Mouse (Mus musculus): ENCODE data around the gene Mfap1b. TPM values are rescaled to one million over a fixed set of nuclear protein-coding genes. Genes with fewer than 3 reads are reported as not detected.
"Not testable (repeated sequence)": the region's sequence is repeated elsewhere in the genome, so short reads cannot be mapped to it uniquely, and the experiment has no call there.

Gene Mfap1b
- polyA plus RNA-seq (2015; fragmentation: Nextera tagmentation; extraction: Ambion mirVana): 53.7 and 54.3 TPM in 2 replicates

DNA sequence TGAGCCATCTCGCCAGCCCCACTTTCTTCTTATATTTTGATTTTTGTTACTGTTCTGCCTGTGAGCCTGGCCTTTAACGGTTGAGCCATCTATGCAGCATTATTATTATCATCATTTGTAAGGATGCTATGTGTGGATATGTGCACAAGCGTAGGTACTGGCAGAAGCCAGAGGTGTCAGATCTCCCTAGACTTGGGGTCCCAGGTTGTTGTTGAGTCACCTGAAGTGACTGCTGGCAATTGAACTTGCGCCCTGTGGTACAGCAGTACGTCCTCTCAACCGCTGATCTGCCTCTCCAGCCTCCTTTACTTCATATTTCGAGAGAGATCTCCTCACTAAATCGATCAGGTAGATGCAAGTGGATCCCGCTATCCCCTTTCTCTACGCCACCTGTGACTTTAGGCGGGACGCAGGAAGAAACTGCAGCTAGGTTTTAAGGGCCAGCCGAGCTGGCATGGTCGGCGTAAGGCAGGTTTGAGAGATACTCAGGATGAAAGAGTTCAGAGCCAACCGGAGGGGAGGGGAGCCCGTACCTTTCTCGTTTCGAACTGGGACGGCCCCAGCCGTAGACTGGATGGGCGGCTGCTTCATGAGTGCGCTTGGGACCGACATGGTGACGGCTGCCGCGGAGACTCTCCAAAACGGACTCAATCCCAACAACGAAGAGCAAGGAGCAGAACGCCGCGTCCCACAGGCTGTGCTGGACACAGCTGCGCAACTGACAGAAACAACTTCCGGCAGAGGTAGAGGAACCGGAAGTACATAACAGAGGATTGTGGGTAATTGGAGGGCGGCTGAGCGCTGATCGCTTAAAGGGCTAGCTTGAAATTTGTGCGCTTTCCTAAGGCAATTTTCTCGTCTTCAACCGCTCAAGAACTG, at the start of gene Mfap1b:
Gene Mfap1b (minus strand): TSS at position 767 of the 879 bp plus-strand sequence.
- Histone ChIP-seq H3K4me2 (peak within 1 kb of the TSS; percentile 70), H3K9ac (peak within 1 kb of the TSS; percentile 60), H3K27ac (peak within 1 kb of the TSS; percentile 75; the same call in 1 of the 2 replicates), H3K4me3 (replicated peaks) (peak within 1 kb of the TSS; percentile 70)
- H3K36me3 ChIP-seq; H3K4me1 ChIP-seq; H3K27me3 ChIP-seq; H3K9me3 ChIP-seq (replicated peaks): not testable (repeated sequence)
- 7% methylated on average over 39 of the region's 41 CpGs for WGBS
- ATAC-seq (replicated peaks; ENCODE audit: low FRiP score): peak; percentile 91

DNA sequence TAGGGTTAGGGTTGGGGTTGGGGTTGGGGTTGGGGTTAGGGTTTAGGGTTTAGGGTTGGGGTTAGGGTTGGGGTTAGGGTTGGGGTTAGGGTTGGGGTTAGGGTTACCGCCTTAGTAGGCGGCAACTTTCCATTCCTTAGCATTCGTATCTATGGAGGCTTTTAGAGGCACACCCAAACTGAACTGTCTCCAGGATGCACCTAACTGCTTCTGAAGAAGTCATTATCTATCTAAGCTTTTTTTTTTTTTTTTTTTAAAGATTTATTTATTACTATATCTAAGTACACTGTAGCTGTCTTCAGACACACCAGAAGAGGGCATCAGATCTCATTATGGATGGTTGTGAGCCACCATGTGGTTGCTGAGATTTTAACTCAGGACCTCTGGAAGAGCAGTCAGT, 49.0 kb upstream of the Mfap1b start:
- not testable (repeated sequence) for H3K27me3 ChIP-seq; H3K9ac ChIP-seq; ATAC-seq (replicated peaks; ENCODE audit: low FRiP score); H3K4me1 ChIP-seq; H3K4me3 ChIP-seq (replicated peaks); H3K4me2 ChIP-seq; H3K9me3 ChIP-seq (replicated peaks); H3K27ac ChIP-seq
- WGBS: 96% methylated on average over 3 of the region's 3 CpGs
- H3K36me3 ChIP-seq: peaks cover 62% of the 10 kb centered on the region

DNA sequence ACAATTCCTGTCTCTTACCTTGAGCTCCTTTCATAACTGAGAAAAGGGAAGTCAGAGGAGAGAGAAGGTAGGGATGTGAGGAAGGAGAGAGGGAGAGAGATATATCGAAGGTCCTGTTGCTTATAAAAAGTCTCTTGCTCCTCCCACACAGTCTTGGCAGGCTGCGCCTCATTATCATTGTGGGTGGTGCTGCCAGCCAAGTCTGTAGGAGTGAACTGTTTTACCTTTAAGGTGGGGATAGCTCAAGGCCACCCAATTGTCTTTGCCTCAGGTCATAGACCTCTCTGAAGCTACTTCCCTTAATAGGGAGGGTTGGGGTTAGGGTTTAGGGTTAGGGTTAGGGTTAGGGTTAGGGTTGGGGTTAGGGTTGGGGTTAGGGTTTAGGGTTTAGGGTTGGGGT, 48.1 kb upstream of the Mfap1b start:
- H3K27me3 ChIP-seq: no peaks in the 10 kb centered on the region
- peaks cover 67% of the 10 kb centered on the region for H3K36me3 ChIP-seq
- no peaks in the 10 kb centered on the region for H3K4me1 ChIP-seq
- no peak overlapping the region for H3K4me2 ChIP-seq
- H3K9me3 ChIP-seq (replicated peaks): no peaks in the 10 kb centered on the region
- ATAC-seq (replicated peaks; ENCODE audit: low FRiP score): no peak
- H3K9ac ChIP-seq: no peak overlapping the region
- 88% methylated on average over 2 of the region's 2 CpGs for WGBS
- H3K4me3 ChIP-seq (replicated peaks): no peak overlapping the region
- no peak overlapping the region for H3K27ac ChIP-seq

DNA sequence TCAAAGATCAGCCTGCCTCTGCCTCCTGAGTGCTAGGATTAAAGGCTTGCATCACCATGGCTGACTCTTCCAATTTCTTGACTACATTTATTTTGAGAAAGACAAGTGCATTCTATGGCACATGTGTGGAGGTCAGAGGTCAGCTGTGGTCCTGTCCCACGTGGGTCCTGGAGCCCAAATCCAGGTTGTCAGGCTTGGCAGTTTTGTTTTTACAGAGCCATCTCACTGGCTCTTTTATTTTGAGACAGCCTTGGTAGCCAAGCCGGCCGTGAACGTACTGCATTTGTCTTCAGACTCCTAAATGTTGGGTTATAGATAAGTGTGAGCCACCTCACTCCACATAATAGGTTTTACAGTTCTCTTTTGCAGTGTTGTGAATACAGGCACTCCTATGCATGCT, 44.8 kb upstream of the Mfap1b start:
- not testable (repeated sequence) for H3K9me3 ChIP-seq (replicated peaks); H3K27ac ChIP-seq; ATAC-seq (replicated peaks; ENCODE audit: low FRiP score); H3K4me3 ChIP-seq (replicated peaks); H3K4me1 ChIP-seq; H3K9ac ChIP-seq; H3K27me3 ChIP-seq; H3K4me2 ChIP-seq
- peaks cover 64% of the 10 kb centered on the region for H3K36me3 ChIP-seq
- 88% methylated on average over 4 of the region's 4 CpGs for WGBS

GRCm38 (mm10) chr2:121518106-121518505, 44.2 kb upstream of the Mfap1b start:
- no peaks in the 10 kb centered on the region for H3K9me3 ChIP-seq (replicated peaks)
- no peaks in the 10 kb centered on the region for H3K27me3 ChIP-seq
- H3K36me3 ChIP-seq: peaks cover 64% of the 10 kb centered on the region
- no peak for ATAC-seq (replicated peaks; ENCODE audit: low FRiP score)
- H3K4me2 ChIP-seq: no peak overlapping the region
- H3K9ac ChIP-seq: no peak overlapping the region
- H3K4me3 ChIP-seq (replicated peaks): no peak overlapping the region
- no peaks in the 10 kb centered on the region for H3K4me1 ChIP-seq
- no peak overlapping the region for H3K27ac ChIP-seq
- 95% methylated on average over 5 of the region's 5 CpGs for WGBS

DNA sequence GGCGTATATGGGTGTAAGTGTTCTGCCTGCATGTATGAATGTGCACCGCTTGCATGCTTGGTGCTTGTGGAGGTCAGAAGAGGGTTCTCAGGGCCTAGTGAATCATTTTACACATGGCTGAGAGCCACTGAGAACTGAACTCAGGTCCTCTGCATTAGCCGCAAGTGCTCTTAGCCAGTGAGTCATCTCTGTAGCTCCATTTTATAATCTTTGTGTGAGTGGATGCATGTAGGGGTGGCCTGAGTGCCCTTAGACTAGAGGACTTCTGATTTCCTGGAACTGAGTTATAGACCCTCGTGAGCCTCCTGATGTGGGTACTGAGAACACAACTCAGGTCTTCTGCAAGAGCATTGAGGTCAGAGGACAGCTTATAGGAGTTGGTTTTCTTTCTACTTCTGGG, 40.3 kb upstream of the Mfap1b start:
- no peak for ATAC-seq (replicated peaks; ENCODE audit: low FRiP score)
- Histone ChIP-seq H3K4me3 (replicated peaks) (no peak overlapping the region), H3K4me1 (peaks cover 6% of the 10 kb centered on the region), H3K9ac (no peak overlapping the region), H3K27me3 (no peaks in the 10 kb centered on the region), H3K4me2 (no peak overlapping the region), H3K36me3 (peaks cover 68% of the 10 kb centered on the region), H3K9me3 (replicated peaks) (no peaks in the 10 kb centered on the region), H3K27ac (no peak overlapping the region)
- 94% methylated on average over 4 of the region's 4 CpGs for WGBS

DNA sequence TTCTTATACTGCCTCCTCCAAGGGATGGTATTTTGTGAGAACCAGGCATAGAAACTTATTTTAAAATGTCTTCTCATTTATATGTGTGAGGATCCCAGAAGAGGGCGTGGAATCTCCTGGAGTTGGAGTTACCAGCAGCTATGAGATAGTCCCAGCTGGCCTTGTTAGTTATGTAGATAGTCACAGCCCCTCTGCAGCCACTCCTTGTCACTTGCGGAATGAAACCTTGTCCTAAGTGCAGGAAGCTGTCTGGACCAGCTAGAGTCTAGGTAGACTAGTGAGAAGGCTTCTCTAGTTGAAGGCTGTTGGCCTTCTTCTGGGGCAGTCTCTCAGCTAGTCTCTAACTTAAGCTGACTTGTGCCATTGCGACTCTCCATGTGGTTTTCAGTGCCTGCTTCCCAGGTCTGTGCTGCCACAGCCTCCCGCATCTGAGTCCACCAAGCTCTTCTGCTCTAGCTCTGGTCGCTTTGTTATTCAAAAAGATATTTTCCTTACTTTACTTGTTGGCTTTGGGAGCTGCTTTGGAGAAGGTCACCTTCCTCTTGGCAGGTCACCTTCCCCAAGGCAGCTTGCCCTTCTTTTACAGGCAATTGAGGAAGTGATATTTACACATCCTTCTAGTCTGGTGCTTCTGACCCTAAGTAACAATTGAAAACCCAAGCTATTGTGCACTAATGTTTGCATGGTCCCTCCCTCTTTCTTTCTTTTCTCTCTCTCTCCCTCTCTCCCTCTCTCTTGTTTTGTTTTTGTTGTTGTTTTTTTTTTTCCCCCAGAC, 39.3 kb upstream of the Mfap1b start:
- H3K9me3 ChIP-seq (replicated peaks); H3K27me3 ChIP-seq; ATAC-seq (replicated peaks; ENCODE audit: low FRiP score); H3K9ac ChIP-seq; H3K27ac ChIP-seq; H3K4me2 ChIP-seq; H3K4me3 ChIP-seq (replicated peaks): not testable (repeated sequence)
- Histone ChIP-seq H3K4me1 (peaks cover 15% of the 10 kb centered on the region), H3K36me3 (peaks cover 58% of the 10 kb centered on the region)
- WGBS: 93% methylated on average over 5 of the region's 5 CpGs

DNA sequence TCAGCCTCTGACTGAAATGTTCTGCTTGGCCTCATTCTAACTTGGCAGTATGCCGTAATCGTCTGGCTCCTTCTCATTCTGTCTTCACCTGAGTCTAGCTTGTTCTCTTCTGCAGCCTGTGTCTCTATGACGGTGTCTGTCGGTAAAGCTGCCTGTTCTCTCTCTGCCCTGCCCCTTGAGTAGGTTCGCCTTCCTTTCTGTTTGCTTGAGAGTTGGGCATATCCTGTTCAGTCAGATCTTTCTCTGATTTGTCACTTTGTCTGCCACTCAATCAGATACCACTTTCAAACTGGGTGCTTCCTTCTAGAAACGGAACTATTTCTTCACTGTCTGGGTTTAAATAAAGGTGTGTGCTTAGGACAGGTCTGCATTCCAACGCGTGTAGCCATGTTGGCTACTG, 37.5 kb upstream of the Mfap1b start:
- Histone ChIP-seq H3K27me3 (no peaks in the 10 kb centered on the region), H3K4me1 (peaks cover 23% of the 10 kb centered on the region), H3K36me3 (peaks cover 43% of the 10 kb centered on the region), H3K4me2 (no peak overlapping the region), H3K4me3 (replicated peaks) (no peak overlapping the region), H3K9ac (no peak overlapping the region), H3K27ac (no peak overlapping the region), H3K9me3 (replicated peaks) (no peaks in the 10 kb centered on the region)
- 95% methylated on average over 8 of the region's 8 CpGs for WGBS
- ATAC-seq (replicated peaks; ENCODE audit: low FRiP score): no peak

DNA sequence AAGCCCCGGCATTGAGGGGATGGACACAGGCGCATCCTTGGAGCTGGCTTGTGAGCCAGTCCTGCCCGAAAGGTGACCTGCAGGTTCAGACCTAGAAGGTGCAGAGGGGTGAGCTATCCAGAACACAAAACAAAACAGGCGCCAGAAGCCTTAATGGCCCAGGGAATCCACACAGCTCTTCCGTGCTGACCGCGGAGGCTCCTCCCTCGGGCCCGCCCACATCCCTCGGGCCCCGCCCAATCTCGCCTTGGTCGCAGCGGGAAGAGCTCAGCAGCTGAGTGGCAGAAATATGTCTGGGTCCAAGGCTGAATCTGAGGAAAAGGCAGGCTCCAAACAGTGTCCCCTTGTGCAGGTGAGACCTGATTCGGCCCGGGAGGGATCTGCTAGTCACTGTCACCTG, 35.7 kb upstream of the Mfap1b start:
- no peak overlapping the region for H3K27ac ChIP-seq

GRCm38 (mm10) chr2:121507951-121508330, 34.1 kb upstream of the Mfap1b start:
- Histone ChIP-seq H3K4me1 (peaks cover 23% of the 10 kb centered on the region), H3K4me2 (peak overlapping the region; percentile 67), H3K36me3 (peaks cover 27% of the 10 kb centered on the region), H3K27ac (no peak overlapping the region), H3K27me3 (no peaks in the 10 kb centered on the region), H3K4me3 (replicated peaks) (peak overlapping the region; percentile 67), H3K9me3 (replicated peaks) (no peaks in the 10 kb centered on the region), H3K9ac (peak overlapping the region; percentile 69; the same call in 1 of the 2 replicates)
- ATAC-seq (replicated peaks; ENCODE audit: low FRiP score): no peak
- WGBS: 74% methylated on average over 2 of the region's 2 CpGs

More for the DNA sequence above, 35.7 kb upstream of the Mfap1b start:
- peaks cover 23% of the 10 kb centered on the region for H3K4me1 ChIP-seq
- peak overlapping the region; percentile 38 for H3K4me3 ChIP-seq (replicated peaks)
- peak; percentile 80 for ATAC-seq (replicated peaks; ENCODE audit: low FRiP score)
- no peak overlapping the region for H3K9ac ChIP-seq
- peaks cover 30% of the 10 kb centered on the region for H3K36me3 ChIP-seq
- H3K27me3 ChIP-seq: no peaks in the 10 kb centered on the region
- WGBS: 19% methylated on average over 16 of the region's 16 CpGs
- no peaks in the 10 kb centered on the region for H3K9me3 ChIP-seq (replicated peaks)
- H3K4me2 ChIP-seq: peak overlapping the region; percentile 58

GRCm38 (mm10) chr2:121507173-121507950, 33.5 kb upstream of the Mfap1b start:
- no peaks in the 10 kb centered on the region for H3K27me3 ChIP-seq
- peak overlapping the region; percentile 69 for H3K9ac ChIP-seq
- ATAC-seq (replicated peaks; ENCODE audit: low FRiP score): no peak
- H3K9me3 ChIP-seq (replicated peaks): no peaks in the 10 kb centered on the region
- peak overlapping the region; percentile 67 for H3K4me2 ChIP-seq
- H3K4me1 ChIP-seq: peaks cover 23% of the 10 kb centered on the region
- WGBS: 10% methylated on average over 12 of the region's 12 CpGs
- H3K27ac ChIP-seq: no peak overlapping the region
- H3K4me3 ChIP-seq (replicated peaks): peak overlapping the region; percentile 67
- peaks cover 22% of the 10 kb centered on the region for H3K36me3 ChIP-seq

All from kidney, embryonic 15.5 days (tissue).